Mouse (Mus musculus) stomach, embryonic 14.5 days (tissue): ENCODE results near the gene Nme8. TPM values are rescaled to one million over a fixed set of nuclear protein-coding genes. Genes with fewer than 3 reads are reported as not detected.

Source experiments
- ATAC-seq: fragments of 200-750 bp; cut with Nextera tagmentation; 2 replicates; pipeline ENCODE4 v1.8.0; 2017; ENCODE audit warnings: low read depth, moderate TSS enrichment; ENCODE audit not compliant: insufficient number of reproducible peaks, insufficient read depth, low FRiP score
- H3K27ac ChIP-seq: fragments of 300-500 bp; sonication (generic); 2 replicates; pipeline ENCODE4 v1.5.1; 2014; ENCODE audit warnings: mild to moderate bottlenecking, low read length, moderate library complexity, mixed read lengths
- H3K27me3 ChIP-seq: fragments of 300-500 bp; sonication (generic); 2 replicates; pipeline ENCODE4 v1.6.1; 2014; ENCODE audit warnings: low read length, control low read depth, mixed read lengths; ENCODE audit not compliant: control insufficient read depth, insufficient read depth
- H3K36me3 ChIP-seq: fragments of 300-500 bp; sonication (generic); 2 replicates; pipeline ENCODE4 v1.6.1; 2014; ENCODE audit warnings: mild to moderate bottlenecking, control low read depth, low read length, moderate library complexity, mixed read lengths; ENCODE audit not compliant: control insufficient read depth, insufficient read depth
- H3K4me1 ChIP-seq: fragments of 300-500 bp; sonication (generic); 2 replicates; pipeline ENCODE4 v1.6.1; 2014; ENCODE audit warnings: low read length, control low read depth, mixed read lengths; ENCODE audit not compliant: control insufficient read depth, insufficient read depth
- H3K4me2 ChIP-seq: fragments of 300-500 bp; sonication (generic); replicated peaks from 2 replicates; pipeline ENCODE4 v1.6.1; 2014; ENCODE audit warnings: low read depth, low read length, control low read depth
- H3K4me3 ChIP-seq: fragments of 300-500 bp; sonication (generic); 2 replicates; pipeline ENCODE4 v1.5.1; 2014; ENCODE audit warnings: low read depth, low read length, control low read depth
- H3K9ac ChIP-seq: fragments of 300-500 bp; sonication (generic); replicated peaks from 2 replicates; pipeline ENCODE4 v1.6.1; 2014; ENCODE audit warnings: low read depth, mild to moderate bottlenecking, control low read depth, low read length, moderate library complexity, mixed read lengths
- H3K9me3 ChIP-seq: fragments of 300-500 bp; sonication (generic); 2 replicates; pipeline ENCODE4 v1.6.1; 2016; ENCODE audit warnings: low read depth, low read length, control low read depth; ENCODE audit not compliant: control insufficient read depth
- whole genome bisulfite sequencing: fragments of 180-500 bp; shearing (Covaris S2); extraction: QIAGEN DNeasy Blood & Tissue Kit; methylation state at CpG from one replicate; pipeline ENCODE4 v1.1.7; 2014; 5-methylcytosine and 5-hydroxymethylcytosine counted together
- polyA plus RNA-seq: library from polyadenylated mRNA; unstranded; fragments of >200 nt; fragmentation: Nextera tagmentation; extraction: Ambion mirVana; gene quantifications from 2 replicates; pipeline ENCODE4 v1.2.1, GENCODE M21; 2014

The Nme8 gene
- 0.16 TPM in 1 of 2 replicates, not detected in the other for polyA plus RNA-seq

DNA sequence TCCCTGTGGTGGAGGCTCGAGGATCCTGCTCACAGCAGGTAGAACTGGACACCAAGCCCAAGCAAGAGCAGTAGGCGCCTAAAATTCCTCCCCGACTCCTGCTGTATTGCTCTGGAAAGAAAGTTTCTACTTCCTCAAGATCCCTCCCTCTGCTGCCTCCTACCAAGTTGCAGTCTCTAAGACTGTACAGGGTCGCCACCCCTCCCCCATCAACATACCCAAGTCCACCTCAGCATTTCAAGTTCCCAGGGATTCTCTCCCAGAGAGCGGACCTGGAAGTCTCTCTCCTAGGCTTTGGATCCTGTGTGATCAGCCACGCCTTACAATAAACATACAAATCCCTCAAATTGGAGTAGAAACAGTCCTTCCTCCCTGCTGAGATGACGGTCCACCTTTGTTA lies at the start of gene Nme8:
Gene Nme8, minus strand, starts transcription at position 5 of the 400 bp plus-strand sequence.
- ATAC-seq: no peak
- H3K4me2 ChIP-seq: no peak within 1 kb of the TSS
- no peaks in the 10 kb centered on the region for H3K36me3 ChIP-seq
- no peak within 1 kb of the TSS for H3K9ac ChIP-seq
- WGBS: 21% methylated on average over 7 of the region's 7 CpGs
- H3K4me1 ChIP-seq: no peaks in the 10 kb centered on the region
- no peaks in the 10 kb centered on the region for H3K9me3 ChIP-seq
- no peak within 1 kb of the TSS for H3K4me3 ChIP-seq
- no peak within 1 kb of the TSS for H3K27ac ChIP-seq
- no peaks in the 10 kb centered on the region for H3K27me3 ChIP-seq

DNA sequence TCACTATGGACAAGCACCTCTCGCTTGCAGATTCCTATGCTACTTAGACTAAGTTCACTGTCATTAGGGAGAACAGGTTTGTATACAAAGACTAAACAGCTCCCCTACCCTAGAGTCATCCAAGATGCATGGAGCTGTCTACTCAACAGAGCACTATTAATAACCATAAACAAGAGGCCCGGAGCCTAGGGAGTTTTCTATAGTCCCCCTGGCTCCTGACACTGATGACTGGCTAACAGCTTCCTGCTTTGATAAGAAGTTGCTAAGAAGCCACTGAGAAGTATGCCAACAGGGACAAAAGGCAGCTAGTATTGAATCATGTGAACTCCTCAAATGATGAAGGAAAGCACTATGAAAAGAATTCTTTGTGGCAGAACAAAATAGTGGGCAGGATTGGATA lies 48.1 kb upstream of the Nme8 start:
- Histone ChIP-seq H3K4me2 (no peak overlapping the region), H3K9ac (no peak overlapping the region), H3K27me3 (no peaks in the 10 kb centered on the region), H3K9me3 (no peaks in the 10 kb centered on the region), H3K27ac (no peak overlapping the region), H3K4me1 (no peaks in the 10 kb centered on the region), H3K4me3 (no peak overlapping the region), H3K36me3 (no peaks in the 10 kb centered on the region)
- no peak for ATAC-seq
- WGBS: 39% methylated on average over 2 of the region's 2 CpGs

DNA sequence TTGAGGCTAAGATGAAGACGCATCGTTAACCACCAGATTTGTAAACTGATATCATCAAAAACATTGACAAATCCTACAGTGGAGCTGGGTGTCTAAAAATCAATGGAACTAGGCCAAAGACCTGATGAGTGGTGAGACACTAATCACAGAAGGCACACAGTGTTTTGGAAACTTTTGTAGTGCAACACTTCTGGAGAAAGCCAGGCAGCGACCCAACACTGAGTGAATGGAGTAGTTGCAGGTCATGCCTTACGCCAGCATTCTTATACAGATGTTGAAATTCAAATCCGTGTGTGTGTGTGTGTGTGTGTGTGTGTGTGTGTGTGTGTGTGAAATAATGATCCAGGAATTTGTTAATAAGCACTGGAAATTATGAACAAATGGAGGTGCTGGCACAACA lies 46.9 kb upstream of the Nme8 start:
- Histone ChIP-seq H3K36me3 (no peaks in the 10 kb centered on the region), H3K27me3 (no peaks in the 10 kb centered on the region), H3K9ac (no peak overlapping the region), H3K27ac (no peak overlapping the region), H3K4me1 (no peaks in the 10 kb centered on the region), H3K4me3 (no peak overlapping the region), H3K9me3 (no peaks in the 10 kb centered on the region), H3K4me2 (no peak overlapping the region)
- 88% methylated on average over 5 of the region's 5 CpGs for WGBS
- no peak for ATAC-seq

DNA sequence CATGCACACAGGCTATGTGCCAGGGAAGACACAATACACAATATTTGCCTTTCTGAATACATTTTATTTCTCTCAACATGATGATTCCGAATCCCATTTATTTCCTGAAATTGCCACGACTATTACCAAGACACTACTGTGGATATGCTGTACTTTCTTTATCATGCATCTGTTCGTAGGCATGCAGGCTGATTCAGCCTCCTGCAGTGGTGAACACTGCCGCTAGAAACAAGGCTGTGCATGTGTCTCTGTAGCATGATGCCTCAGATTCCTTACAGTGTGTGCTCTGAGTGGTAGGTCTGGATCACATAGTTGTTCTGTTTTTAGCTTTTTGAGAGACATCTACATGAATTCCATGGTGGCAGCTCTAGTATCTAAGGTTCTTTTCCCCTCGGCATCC lies 37.0 kb upstream of the Nme8 start:
- no peaks in the 10 kb centered on the region for H3K4me1 ChIP-seq
- no peaks in the 10 kb centered on the region for H3K36me3 ChIP-seq
- 94% methylated on average over 5 of the region's 5 CpGs for WGBS
- no peaks in the 10 kb centered on the region for H3K9me3 ChIP-seq
- no peaks in the 10 kb centered on the region for H3K27me3 ChIP-seq
- ATAC-seq: no peak
- no peak overlapping the region for H3K4me2 ChIP-seq
- H3K9ac ChIP-seq: no peak overlapping the region
- no peak overlapping the region for H3K4me3 ChIP-seq
- H3K27ac ChIP-seq: no peak overlapping the region

DNA sequence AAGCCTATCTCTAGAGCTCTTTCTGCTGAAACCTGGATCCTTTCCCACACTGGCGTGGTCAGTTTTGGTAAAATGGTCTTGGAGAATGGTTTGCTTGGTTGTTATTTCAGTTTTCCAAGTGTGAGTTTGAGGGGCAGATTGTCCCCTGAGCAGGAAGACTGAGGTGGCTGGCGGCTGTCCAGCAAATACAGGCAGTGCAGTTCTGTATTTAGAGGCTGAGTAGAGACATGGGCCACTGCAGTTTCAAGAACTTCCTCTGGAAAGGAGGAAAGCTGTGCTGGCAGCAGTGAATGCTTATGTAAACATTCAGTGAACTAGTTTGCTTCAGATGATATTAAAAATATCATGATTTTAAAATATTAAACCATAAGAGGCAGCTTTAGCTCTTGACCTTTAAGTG lies 33.2 kb upstream of the Nme8 start:
- no peaks in the 10 kb centered on the region for H3K4me1 ChIP-seq
- no peak for ATAC-seq
- WGBS: 70% methylated on average over 2 of the region's 2 CpGs
- no peaks in the 10 kb centered on the region for H3K9me3 ChIP-seq
- no peak overlapping the region for H3K4me3 ChIP-seq
- H3K27me3 ChIP-seq: no peaks in the 10 kb centered on the region
- no peaks in the 10 kb centered on the region for H3K36me3 ChIP-seq
- no peak overlapping the region for H3K9ac ChIP-seq
- H3K4me2 ChIP-seq: no peak overlapping the region
- no peak overlapping the region for H3K27ac ChIP-seq

DNA sequence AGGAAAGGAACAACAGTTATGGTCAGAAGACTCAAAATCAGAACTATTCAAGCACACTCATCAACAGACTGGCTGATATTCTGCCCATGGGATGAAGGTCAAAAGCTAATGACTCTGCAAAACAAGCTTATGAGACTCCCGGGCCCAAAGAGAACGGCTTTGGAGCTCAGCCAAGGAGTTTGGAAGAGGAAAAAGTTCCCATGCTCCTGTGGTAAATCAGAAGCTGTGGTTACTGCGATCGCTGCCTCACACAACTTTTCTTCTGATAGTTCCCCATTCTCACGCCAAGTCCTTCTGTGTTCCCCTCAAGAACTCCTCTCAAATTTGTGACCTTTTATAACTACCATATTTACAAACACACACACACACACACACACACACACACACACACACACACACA lies 21.4 kb upstream of the Nme8 start:
- no peak for ATAC-seq
- no peaks in the 10 kb centered on the region for H3K4me1 ChIP-seq
- H3K27me3 ChIP-seq: no peaks in the 10 kb centered on the region
- H3K9ac ChIP-seq: no peak overlapping the region
- H3K9me3 ChIP-seq: no peaks in the 10 kb centered on the region
- 53% methylated on average over 5 of the region's 5 CpGs for WGBS
- H3K36me3 ChIP-seq: no peaks in the 10 kb centered on the region
- H3K27ac ChIP-seq: no peak overlapping the region
- no peak overlapping the region for H3K4me2 ChIP-seq
- H3K4me3 ChIP-seq: no peak overlapping the region

DNA sequence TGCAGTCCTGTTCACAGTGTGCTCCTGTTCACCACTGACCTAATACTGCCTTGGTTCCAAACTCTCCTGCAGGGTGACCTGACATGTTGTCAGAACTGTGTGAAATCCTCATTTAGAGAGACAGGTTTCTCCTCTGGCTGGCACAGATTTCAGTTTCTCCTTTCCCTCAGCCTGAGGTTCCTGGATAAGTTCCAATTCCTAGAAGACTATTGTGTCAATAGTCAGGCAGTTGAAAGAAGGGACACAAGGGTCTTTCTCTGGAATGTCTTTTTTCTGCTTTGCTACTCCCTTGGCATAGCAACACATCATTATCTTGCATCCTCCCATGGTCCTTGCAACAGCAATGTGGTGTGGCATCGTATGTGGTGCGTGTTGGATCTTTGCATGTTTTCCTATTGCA lies 19.6 kb upstream of the Nme8 start:
- no peak for ATAC-seq
- no peak overlapping the region for H3K27ac ChIP-seq
- H3K9ac ChIP-seq: no peak overlapping the region
- no peaks in the 10 kb centered on the region for H3K9me3 ChIP-seq
- H3K4me2 ChIP-seq: no peak overlapping the region
- H3K36me3 ChIP-seq: no peaks in the 10 kb centered on the region
- H3K4me1 ChIP-seq: no peaks in the 10 kb centered on the region
- no peak overlapping the region for H3K4me3 ChIP-seq
- H3K27me3 ChIP-seq: no peaks in the 10 kb centered on the region
- WGBS: 78% methylated on average over 2 of the region's 2 CpGs

DNA sequence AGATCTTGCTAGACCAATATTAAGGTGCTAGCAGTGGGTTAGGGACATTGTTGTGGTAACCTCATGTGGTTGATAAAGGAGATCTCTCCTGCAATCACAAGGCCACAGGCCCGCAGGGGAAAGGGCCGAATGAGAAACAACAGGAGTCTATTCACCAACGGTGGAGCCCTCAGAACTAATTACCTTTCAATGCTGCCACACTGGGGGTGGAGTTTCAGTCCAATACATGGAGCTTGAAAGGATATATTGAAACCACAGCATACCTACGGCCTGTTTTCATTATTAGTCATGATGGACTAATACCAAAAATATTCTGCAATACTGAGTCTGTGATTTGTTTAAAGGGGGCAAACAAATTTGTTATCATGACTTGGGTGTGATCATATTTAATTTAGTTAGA lies 6.2 kb upstream of the Nme8 start:
- no peaks in the 10 kb centered on the region for H3K9me3 ChIP-seq
- no peak for ATAC-seq
- H3K27me3 ChIP-seq: no peaks in the 10 kb centered on the region
- H3K4me1 ChIP-seq: no peaks in the 10 kb centered on the region
- H3K4me2 ChIP-seq: no peak overlapping the region
- WGBS: 68% methylated on average over 4 of the region's 4 CpGs
- H3K27ac ChIP-seq: no peak overlapping the region
- H3K36me3 ChIP-seq: no peaks in the 10 kb centered on the region
- no peak overlapping the region for H3K4me3 ChIP-seq
- no peak overlapping the region for H3K9ac ChIP-seq

DNA sequence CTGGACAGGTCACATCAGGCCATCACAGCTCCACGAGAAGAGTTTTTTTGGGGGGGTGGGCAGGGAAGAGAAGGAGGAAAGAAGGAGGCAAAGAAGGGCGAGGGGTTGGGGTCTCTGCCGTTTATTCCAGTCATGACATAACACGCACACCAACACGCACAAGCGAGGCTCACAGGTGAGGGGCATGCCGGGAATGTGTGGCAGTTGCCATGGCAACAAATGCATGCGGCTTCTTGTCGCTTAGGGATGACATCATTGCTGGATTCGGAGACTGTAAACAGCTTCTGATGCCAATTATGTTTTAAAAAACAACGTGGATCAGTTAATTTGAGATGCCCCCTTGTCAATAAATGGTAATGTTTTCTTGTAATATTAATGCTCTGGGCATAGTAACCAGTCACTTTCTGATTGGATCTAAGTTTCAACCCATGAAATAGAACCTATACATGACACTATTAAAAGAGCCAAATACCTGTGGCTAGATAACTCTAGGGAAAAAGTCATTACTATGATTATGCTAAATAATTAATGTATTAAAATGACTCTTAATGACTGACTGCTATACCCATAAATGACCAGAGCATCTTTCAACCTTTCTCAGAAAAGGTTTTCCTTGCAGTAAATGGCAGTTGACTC lies 4.0 kb upstream of the Nme8 start:
- Histone ChIP-seq H3K27ac (no peak overlapping the region), H3K27me3 (no peaks in the 10 kb centered on the region), H3K4me3 (no peak overlapping the region), H3K9ac (no peak overlapping the region), H3K4me1 (no peaks in the 10 kb centered on the region), H3K36me3 (no peaks in the 10 kb centered on the region), H3K4me2 (no peak overlapping the region), H3K9me3 (no peaks in the 10 kb centered on the region)
- no peak for ATAC-seq
- 71% methylated on average over 11 of the region's 11 CpGs for WGBS
